9 mouse cellular contexts compared by ENCODE assay signal in genomic region chr9:114687639-114688038, GRCm38 (mm10). TPM values are rescaled to one million over a fixed set of nuclear protein-coding genes. Genes with fewer than 3 reads are reported as not detected.
DNase-seq lines count a peak whose midpoint lies in the region; ATAC-seq lines count a peak whose summit lies in the region.
"Had no signal": no experiment of that assay in that cellular context is flagged by ENCODE, and none has a peak within 500 bp of the region (broad histone marks: within the 10 kb centered on the region; RNA-seq: fewer than 3 reads in every experiment).

No protein-coding gene starts in this region.

- WGBS in lung, embryonic 15.5 days, result 71% methylated on average over 13 of the region's 13 CpGs
- WGBS in forebrain, embryonic 13.5 days, result 72% methylated on average over 13 of the region's 13 CpGs
- WGBS in limb, embryonic 13.5 days, result 76% methylated on average over 13 of the region's 13 CpGs
- 75% methylated on average over 13 of the region's 13 CpGs for WGBS in stomach, embryonic 14.5 days

- H3K9ac ChIP-seq in lung, embryonic 15.5 days, result peak overlapping the region; percentile 71; the same call in 1 of the 2 replicates
- peak overlapping the region; percentile 95 for H3K9ac ChIP-seq in forebrain, embryonic 13.5 days
- H3K9ac ChIP-seq in limb, embryonic 13.5 days, result peak overlapping the region; percentile 94
- peak overlapping the region; percentile 58; the same call in 1 of the 2 replicates for H3K9ac ChIP-seq in stomach, embryonic 14.5 days (replicated peaks; ENCODE audit: low read depth, low read length)

- no peak for DNase-seq in lung, adult 18-20 months
- DNase-seq in thymus, postnatal 25 days, result no peak
- DNase-seq in ovary, adult 18-20 months (ENCODE audit: low spot score), result no peak
- DNase-seq: adrenal gland, adult 8-10 months; thymus, postnatal 36 days had no signal

- peak overlapping the region; percentile 78 for H3K4me2 ChIP-seq in lung, embryonic 15.5 days
- H3K4me2 ChIP-seq in forebrain, embryonic 13.5 days, result peak overlapping the region; percentile 80
- H3K4me2 ChIP-seq in limb, embryonic 13.5 days (replicated peaks), result peak overlapping the region; percentile 72
- peak overlapping the region; percentile 68 for H3K4me2 ChIP-seq in stomach, embryonic 14.5 days (replicated peaks; ENCODE audit: low read depth, low read length)

- no peaks in the 10 kb centered on the region for H3K27me3 ChIP-seq in lung, embryonic 15.5 days
- H3K27me3 ChIP-seq in forebrain, embryonic 13.5 days, result no peaks in the 10 kb centered on the region
- no peaks in the 10 kb centered on the region for H3K27me3 ChIP-seq in limb, embryonic 13.5 days
- H3K27me3 ChIP-seq in stomach, embryonic 14.5 days (ENCODE audit: control insufficient read depth, insufficient read depth, low read length), result no peaks in the 10 kb centered on the region

- H3K4me1 ChIP-seq in lung, embryonic 15.5 days, result peaks cover 21% of the 10 kb centered on the region
- H3K4me1 ChIP-seq in forebrain, embryonic 13.5 days, result peaks cover 29% of the 10 kb centered on the region
- peaks cover 24% of the 10 kb centered on the region for H3K4me1 ChIP-seq in limb, embryonic 13.5 days
- peaks cover 11% of the 10 kb centered on the region; the same call in 1 of the 2 replicates for H3K4me1 ChIP-seq in stomach, embryonic 14.5 days (ENCODE audit: control insufficient read depth, insufficient read depth, low read length)

- H3K27ac ChIP-seq in lung, embryonic 15.5 days, result no peak overlapping the region
- H3K27ac ChIP-seq in forebrain, embryonic 13.5 days, result no peak overlapping the region
- no peak overlapping the region for H3K27ac ChIP-seq in limb, embryonic 13.5 days
- H3K27ac ChIP-seq in stomach, embryonic 14.5 days (ENCODE audit: low read length), result no peak overlapping the region

- ATAC-seq in lung, embryonic 15.5 days (ENCODE audit: borderline replicate concordance, extremely low read depth, low FRiP score, low TSS enrichment), result no peak
- ATAC-seq in forebrain, embryonic 13.5 days, result no peak
- ATAC-seq in limb, embryonic 13.5 days (ENCODE audit: low FRiP score, low read depth), result no peak
- ATAC-seq in stomach, embryonic 14.5 days (ENCODE audit: insufficient number of reproducible peaks, insufficient read depth, low FRiP score, low read depth), result no peak

- no peaks in the 10 kb centered on the region for H3K9me3 ChIP-seq in lung, embryonic 15.5 days
- H3K9me3 ChIP-seq in forebrain, embryonic 13.5 days (replicated peaks), result no peaks in the 10 kb centered on the region
- H3K9me3 ChIP-seq in limb, embryonic 13.5 days, result no peaks in the 10 kb centered on the region
- H3K9me3 ChIP-seq in stomach, embryonic 14.5 days (ENCODE audit: control insufficient read depth, low read depth, low read length), result no peaks in the 10 kb centered on the region

- peaks cover 10% of the 10 kb centered on the region for H3K36me3 ChIP-seq in lung, embryonic 15.5 days
- H3K36me3 ChIP-seq in forebrain, embryonic 13.5 days (ENCODE audit: poor library complexity, severe bottlenecking), result peaks cover 7% of the 10 kb centered on the region
- peaks cover 10% of the 10 kb centered on the region for H3K36me3 ChIP-seq in limb, embryonic 13.5 days
- H3K36me3 ChIP-seq in stomach, embryonic 14.5 days (ENCODE audit: control insufficient read depth, insufficient read depth, low read length), result peaks cover 4% of the 10 kb centered on the region; the same call in 1 of the 2 replicates

- H3K4me3 ChIP-seq in lung, embryonic 15.5 days, result peak overlapping the region; percentile 79
- peak overlapping the region; percentile 93 for H3K4me3 ChIP-seq in forebrain, embryonic 13.5 days
- peak overlapping the region; percentile 93 for H3K4me3 ChIP-seq in limb, embryonic 13.5 days
- H3K4me3 ChIP-seq in stomach, embryonic 14.5 days (ENCODE audit: low read depth, low read length), result peak overlapping the region; percentile 91; the same call in 1 of the 2 replicates

RNA-seq across cellular contexts. Expression of gene Dync1li1, which starts 1.0 kb away (rescaled TPM):
- 51.3 and 60.3 TPM in 2 replicates for polyA plus RNA-seq in lung, embryonic 15.5 days (2015; fragmentation: Nextera tagmentation; extraction: Ambion mirVana)
- polyA plus RNA-seq in forebrain, embryonic 13.5 days (2015; fragmentation: Nextera tagmentation; extraction: Ambion mirVana), result 100 and 108 TPM in 2 replicates
- 65.7 and 67.8 TPM in 2 replicates for polyA plus RNA-seq in limb, embryonic 13.5 days (2015; fragmentation: Nextera tagmentation; extraction: Ambion mirVana)
- 56.0 and 64.3 TPM in 2 replicates for polyA plus RNA-seq in stomach, embryonic 14.5 days (2014; fragmentation: Nextera tagmentation; extraction: Ambion mirVana)

RNA-seq across cellular contexts. Expression of gene Cmtm6, which starts 43.3 kb away (rescaled TPM):
- 60.1 and 66.5 TPM in 2 replicates for polyA plus RNA-seq in lung, embryonic 15.5 days (2015; fragmentation: Nextera tagmentation; extraction: Ambion mirVana)
- 23.3 and 23.6 TPM in 2 replicates for polyA plus RNA-seq in forebrain, embryonic 13.5 days (2015; fragmentation: Nextera tagmentation; extraction: Ambion mirVana)
- 28.9 and 32.0 TPM in 2 replicates for polyA plus RNA-seq in limb, embryonic 13.5 days (2015; fragmentation: Nextera tagmentation; extraction: Ambion mirVana)
- polyA plus RNA-seq in stomach, embryonic 14.5 days (2014; fragmentation: Nextera tagmentation; extraction: Ambion mirVana), result 56.7 and 62.1 TPM in 2 replicates

RNA-seq across cellular contexts. Expression of gene Cnot10, which starts 47.7 kb away (rescaled TPM):
- 63.0 and 65.3 TPM in 2 replicates for polyA plus RNA-seq in lung, embryonic 15.5 days (2015; fragmentation: Nextera tagmentation; extraction: Ambion mirVana)
- polyA plus RNA-seq in forebrain, embryonic 13.5 days (2015; fragmentation: Nextera tagmentation; extraction: Ambion mirVana), result 56.8 and 66.4 TPM in 2 replicates
- 75.1 and 75.9 TPM in 2 replicates for polyA plus RNA-seq in limb, embryonic 13.5 days (2015; fragmentation: Nextera tagmentation; extraction: Ambion mirVana)
- 64.6 and 69.9 TPM in 2 replicates for polyA plus RNA-seq in stomach, embryonic 14.5 days (2014; fragmentation: Nextera tagmentation; extraction: Ambion mirVana)
